Comparison of ENCODE assay signal across 9 mouse cellular contexts in the genomic region with DNA sequence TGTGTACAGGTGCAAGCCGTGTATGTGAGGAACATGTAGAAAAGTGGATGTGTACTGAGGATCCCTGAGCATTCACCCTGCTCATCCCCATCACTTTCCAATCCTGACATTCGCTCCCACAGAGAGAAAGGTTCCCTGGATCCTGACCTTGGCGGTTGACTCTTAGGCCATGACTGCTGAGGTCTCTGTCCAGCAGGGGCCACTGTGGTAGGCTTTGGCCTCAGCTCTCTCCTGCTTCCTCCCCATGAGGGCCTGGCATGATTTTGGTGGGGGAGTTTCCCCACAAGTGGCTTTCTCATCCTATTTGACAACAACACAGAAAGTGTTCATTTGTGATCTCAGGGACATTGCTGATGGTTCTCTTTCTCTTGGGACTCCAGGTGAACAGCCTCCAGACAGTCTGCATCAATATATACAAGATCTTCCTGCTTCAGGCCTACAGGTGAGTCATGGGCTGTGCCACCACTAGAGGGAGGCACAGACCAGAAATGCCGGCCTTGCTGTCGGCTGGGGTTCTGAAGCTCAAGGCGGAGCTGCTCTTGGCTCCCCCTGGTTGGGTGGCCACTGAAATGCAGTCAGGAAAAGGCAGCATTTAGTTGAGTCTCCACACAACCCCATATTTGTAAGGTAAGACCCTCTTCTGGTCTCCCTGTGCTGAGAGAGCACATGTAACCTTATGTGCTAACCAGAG. TPM values are rescaled to one million over a fixed set of nuclear protein-coding genes. Genes with fewer than 3 reads are reported as not detected.
A peak's percentile ranks its signal among the peaks of the same experiment; 100 is the strongest.
DNase-seq lines count a peak whose midpoint lies in the region; ATAC-seq and TF ChIP-seq lines count a peak whose summit lies in the region.
"Had no signal": no experiment of that assay in that cellular context is flagged by ENCODE, and none has a peak within 500 bp of the region (broad histone marks: within the 10 kb centered on the region; RNA-seq: fewer than 3 reads in every experiment).

No protein-coding gene starts in this region.

- no peak overlapping the region for H3K27ac ChIP-seq in heart, adult 2 months
- no peak overlapping the region for H3K27ac ChIP-seq in embryonic facial prominence, embryonic 14.5 days (replicated peaks; ENCODE audit: low read depth, low read length)
- no peak overlapping the region for H3K27ac ChIP-seq in intestine, embryonic 14.5 days (ENCODE audit: low read depth)
- H3K27ac ChIP-seq in stomach, postnatal 0 days (replicated peaks): no peak overlapping the region
- H3K27ac ChIP-seq: embryonic facial prominence, embryonic 12.5 days had no signal

- H3K79me2 ChIP-seq in heart, adult 2 months (replicated peaks; ENCODE audit: control insufficient read depth, insufficient read depth, low read length): no peaks in the 10 kb centered on the region

- H3K4me1 ChIP-seq in heart, adult 2 months (ENCODE audit: control insufficient read depth, insufficient read depth, low read length): no peaks in the 10 kb centered on the region
- no peaks in the 10 kb centered on the region for H3K4me1 ChIP-seq in embryonic facial prominence, embryonic 14.5 days (ENCODE audit: control insufficient read depth, insufficient read depth, low read length)
- H3K4me1 ChIP-seq in intestine, embryonic 14.5 days (replicated peaks; ENCODE audit: control insufficient read depth, insufficient read depth, low read length): no peaks in the 10 kb centered on the region
- H3K4me1 ChIP-seq in stomach, postnatal 0 days (replicated peaks; ENCODE audit: control insufficient read depth, insufficient read depth): no peaks in the 10 kb centered on the region
- H3K4me1 ChIP-seq: embryonic facial prominence, embryonic 12.5 days had no signal

- DNase-seq in heart, adult 2 months: peak; percentile 35 to 36
- DNase-seq in heart, adult 11 months: no peak
- peak; percentile 40 to 54 for DNase-seq in adrenal gland, adult 18-20 months (ENCODE audit: low spot score in 2 of 2)
- DNase-seq in embryonic facial prominence, embryonic 14.5 days (ENCODE audit: low spot score): peak; percentile 53
- DNase-seq in intestine, embryonic 14.5 days (ENCODE audit: low spot score): peak; percentile 62
- peak; percentile 48 to 66 for DNase-seq in left cerebral cortex, postnatal 36 days (ENCODE audit: low spot score in 2 of 2)
- DNase-seq in naive thymus-derived CD4-positive, alpha-beta T cell, adult 2 months (ENCODE audit: low read depth): peak; percentile 89
- peak; percentile 79 for DNase-seq in stomach, postnatal 0 days (ENCODE audit: low spot score)

- 0 out of 2 replicates have a peak, but pooled peaks cover 3% of the 10 kb centered on the region for H3K9me3 ChIP-seq in embryonic facial prominence, embryonic 14.5 days (ENCODE audit: control insufficient read depth, low read length)
- no peaks in the 10 kb centered on the region for H3K9me3 ChIP-seq in intestine, embryonic 14.5 days (ENCODE audit: control insufficient read depth, low read length)
- H3K9me3 ChIP-seq in stomach, postnatal 0 days (ENCODE audit: control insufficient read depth, low read length): no peaks in the 10 kb centered on the region
- H3K9me3 ChIP-seq: embryonic facial prominence, embryonic 12.5 days had no signal

- H3K9ac ChIP-seq in heart, adult 2 months (ENCODE audit: low read depth, low read length): no peak overlapping the region
- no peak overlapping the region for H3K9ac ChIP-seq in embryonic facial prominence, embryonic 14.5 days (ENCODE audit: low read depth, low read length)
- H3K9ac ChIP-seq in intestine, embryonic 14.5 days (ENCODE audit: low read length): no peak overlapping the region
- H3K9ac ChIP-seq in stomach, postnatal 0 days (ENCODE audit: low read length): no peak overlapping the region
- H3K9ac ChIP-seq: embryonic facial prominence, embryonic 12.5 days had no signal

- TF ChIP-seq CTCF in heart, adult 2 months (IDR thresholded peaks at IDR 0.05): peak; percentile 75
- TF ChIP-seq CTCF in stomach, postnatal 0 days (IDR thresholded peaks at IDR 0.05; ENCODE audit: low read depth): peak; percentile 92

- H3K27me3 ChIP-seq in heart, adult 2 months (ENCODE audit: control insufficient read depth, insufficient read depth, low read length): no peaks in the 10 kb centered on the region
- no peaks in the 10 kb centered on the region for H3K27me3 ChIP-seq in embryonic facial prominence, embryonic 14.5 days (replicated peaks; ENCODE audit: control insufficient read depth, insufficient read depth, low read length)
- no peaks in the 10 kb centered on the region for H3K27me3 ChIP-seq in intestine, embryonic 14.5 days (replicated peaks; ENCODE audit: control insufficient read depth, insufficient read depth, low read length)
- no peaks in the 10 kb centered on the region for H3K27me3 ChIP-seq in stomach, postnatal 0 days (ENCODE audit: control insufficient read depth, insufficient read depth, low read length)
- H3K27me3 ChIP-seq: embryonic facial prominence, embryonic 12.5 days had no signal

- no peak overlapping the region for H3K4me3 ChIP-seq in heart, adult 2 months
- H3K4me3 ChIP-seq in embryonic facial prominence, embryonic 14.5 days (ENCODE audit: low read depth, low read length): no peak overlapping the region
- no peak overlapping the region for H3K4me3 ChIP-seq in intestine, embryonic 14.5 days (ENCODE audit: low read depth, low read length)
- no peak overlapping the region for H3K4me3 ChIP-seq in stomach, postnatal 0 days (ENCODE audit: low read depth, low read length)
- H3K4me3 ChIP-seq: embryonic facial prominence, embryonic 12.5 days had no signal

- 36% methylated on average over 6 of the region's 6 CpGs for WGBS in heart, adult 2 months
- WGBS in embryonic facial prominence, embryonic 14.5 days: 38% methylated on average over 6 of the region's 6 CpGs
- WGBS in intestine, embryonic 14.5 days: 41% methylated on average over 6 of the region's 6 CpGs
- WGBS in stomach, postnatal 0 days: 36% methylated on average over 6 of the region's 6 CpGs

- intact Hi-C loops in heart, adult 2 months (cut with DNase I): loop anchor here (2.0 to 5.0 kb wide), 2 partner anchors 44 to 261 kb away; no protein-coding TSS in a partner anchor
- intact Hi-C loops in left cerebral cortex, postnatal 36 days (cut with DNase I): loop anchor here (5.0 kb wide), 2 partner anchors 46 to 66 kb away; no protein-coding TSS in a partner anchor

- TF ChIP-seq POLR2A in heart, adult 2 months (IDR thresholded peaks at IDR 0.05; ENCODE audit: insufficient read depth, low read depth, low read length): no peak

- ATAC-seq in embryonic facial prominence, embryonic 14.5 days (ENCODE audit: low read depth): peak; percentile 55; the same call in 1 of the 2 replicates
- ATAC-seq in intestine, embryonic 14.5 days (replicated peaks; ENCODE audit: low FRiP score, low TSS enrichment, low read depth): 0 out of 2 replicates have a peak, but pooled peaks have one; percentile 80
- ATAC-seq in stomach, postnatal 0 days (ENCODE audit: low FRiP score, low TSS enrichment): peak; percentile 87

- no peaks in the 10 kb centered on the region for H3K36me3 ChIP-seq in heart, adult 2 months (ENCODE audit: control insufficient read depth, insufficient read depth, low read length)
- H3K36me3 ChIP-seq in embryonic facial prominence, embryonic 14.5 days (ENCODE audit: control insufficient read depth, insufficient read depth, low read length): peaks cover 43% of the 10 kb centered on the region; the same call in 1 of the 2 replicates
- peaks cover 15% of the 10 kb centered on the region; the same call in 1 of the 2 replicates for H3K36me3 ChIP-seq in intestine, embryonic 14.5 days (ENCODE audit: control insufficient read depth, insufficient read depth, low read length)
- no peaks in the 10 kb centered on the region for H3K36me3 ChIP-seq in stomach, postnatal 0 days (ENCODE audit: control insufficient read depth, insufficient read depth, low read length)

- TF ChIP-seq EP300 in heart, adult 2 months (IDR thresholded peaks at IDR 0.05; ENCODE audit: insufficient read depth, low read depth, low read length): no peak
- TF ChIP-seq EP300 in stomach, postnatal 0 days (optimal IDR thresholded peaks at IDR 0.05): no peak

- no peak overlapping the region for H3K4me2 ChIP-seq in embryonic facial prominence, embryonic 14.5 days (ENCODE audit: low read depth, low read length)
- H3K4me2 ChIP-seq in intestine, embryonic 14.5 days (ENCODE audit: low read length): no peak overlapping the region
- H3K4me2 ChIP-seq in stomach, postnatal 0 days (replicated peaks; ENCODE audit: low read depth): no peak overlapping the region
- H3K4me2 ChIP-seq: embryonic facial prominence, embryonic 12.5 days had no signal

RNA-seq across cellular contexts. Expression of a gene that starts 19.8 kb away (rescaled TPM):
- total RNA-seq in heart, adult 2 months (2021): under 1 TPM in 1 of 2 experiments, not detected in 1; 0.05 TPM
- polyA plus RNA-seq in heart, adult 2 months (2012; rRNA removed): 0.18 and 0.35 TPM in 2 replicates
- total RNA-seq in adrenal gland, adult 18-20 months (2021): 1 to 10 TPM; 3.7 to 5.9 TPM
- polyA plus RNA-seq in embryonic facial prominence, embryonic 14.5 days (2014; fragmentation: Nextera tagmentation; extraction: Ambion mirVana): 2.2 and 2.8 TPM in 2 replicates
- 4.5 and 5.0 TPM in 2 replicates for polyA plus RNA-seq in intestine, embryonic 14.5 days (2014; fragmentation: Nextera tagmentation; extraction: Ambion mirVana)
- total RNA-seq in left cerebral cortex, postnatal 36 days (2021): 1 to 10 TPM; 2.2 to 3.1 TPM
- polyA plus RNA-seq in stomach, postnatal 0 days (2015; fragmentation: Nextera tagmentation; extraction: Ambion mirVana): 0.33 and 0.52 TPM in 2 replicates

RNA-seq across cellular contexts. Expression of a gene that starts 31.3 kb away (rescaled TPM):
- not detected for total RNA-seq in heart, adult 2 months (2021)
- not detected in 2 replicates for polyA plus RNA-seq in heart, adult 2 months (2012; rRNA removed)
- under 1 TPM in 1 of 2 experiments, not detected in 1; 0.07 TPM for total RNA-seq in adrenal gland, adult 18-20 months (2021)
- polyA plus RNA-seq in embryonic facial prominence, embryonic 14.5 days (2014; fragmentation: Nextera tagmentation; extraction: Ambion mirVana): not detected in 2 replicates
- not detected in 2 replicates for polyA plus RNA-seq in intestine, embryonic 14.5 days (2014; fragmentation: Nextera tagmentation; extraction: Ambion mirVana)
- not detected for total RNA-seq in left cerebral cortex, postnatal 36 days (2021)
- not detected in 2 replicates for polyA plus RNA-seq in stomach, postnatal 0 days (2015; fragmentation: Nextera tagmentation; extraction: Ambion mirVana)
- polyA plus RNA-seq: embryonic facial prominence, embryonic 12.5 days had no signal

RNA-seq across cellular contexts. Expression of a gene that starts 42.7 kb away (rescaled TPM):
- 10 to 100 TPM; 57.4 to 68.5 TPM for total RNA-seq in heart, adult 2 months (2021)
- 81.9 and 100 TPM in 2 replicates for polyA plus RNA-seq in heart, adult 2 months (2012; rRNA removed)
- 100 to 1,000 TPM; 131 to 160 TPM for total RNA-seq in adrenal gland, adult 18-20 months (2021)
- 128 and 134 TPM in 2 replicates for polyA plus RNA-seq in embryonic facial prominence, embryonic 14.5 days (2014; fragmentation: Nextera tagmentation; extraction: Ambion mirVana)
- 130 and 141 TPM in 2 replicates for polyA plus RNA-seq in intestine, embryonic 14.5 days (2014; fragmentation: Nextera tagmentation; extraction: Ambion mirVana)
- 100 to 1,000 TPM; 122 to 134 TPM for total RNA-seq in left cerebral cortex, postnatal 36 days (2021)
- 99.6 and 108 TPM in 2 replicates for polyA plus RNA-seq in stomach, postnatal 0 days (2015; fragmentation: Nextera tagmentation; extraction: Ambion mirVana)

RNA-seq across cellular contexts. Expression of a gene that starts 58.1 kb away (rescaled TPM):
- total RNA-seq in heart, adult 2 months (2021): not detected
- polyA plus RNA-seq in heart, adult 2 months (2012; rRNA removed): 0.08 TPM in 1 of 2 replicates, not detected in the other
- total RNA-seq in adrenal gland, adult 18-20 months (2021): under 1 TPM; 0.35 to 0.36 TPM
- polyA plus RNA-seq in embryonic facial prominence, embryonic 14.5 days (2014; fragmentation: Nextera tagmentation; extraction: Ambion mirVana): 0.38 and 0.40 TPM in 2 replicates
- 0.13 and 0.28 TPM in 2 replicates for polyA plus RNA-seq in intestine, embryonic 14.5 days (2014; fragmentation: Nextera tagmentation; extraction: Ambion mirVana)
- total RNA-seq in left cerebral cortex, postnatal 36 days (2021): under 1 TPM in 1 of 2 experiments, not detected in 1; 0.15 TPM
- 8.8 and 9.2 TPM in 2 replicates for polyA plus RNA-seq in stomach, postnatal 0 days (2015; fragmentation: Nextera tagmentation; extraction: Ambion mirVana)
